Mouse (Mus musculus) E14TG2a.4 (cell line): ENCODE measurements around the gene Zfp697.
A peak's percentile ranks its signal among the peaks of the same experiment; 100 is the strongest.

Experiments
- H3K27me3 ChIP-seq: 2 replicates; pipeline ENCODE4 v1.6.1; 2014; ENCODE audit warnings: low read length, control low read depth; ENCODE audit not compliant: insufficient read depth
- H3K36me3 ChIP-seq: 2 replicates; pipeline ENCODE4 v1.6.1; 2014; ENCODE audit warnings: low read length, control low read depth; ENCODE audit not compliant: insufficient read depth
- H3K4me1 ChIP-seq: replicated peaks from 2 replicates; pipeline ENCODE4 v1.6.1; 2014; ENCODE audit warnings: low read depth, low read length, control low read depth
- H3K4me3 ChIP-seq: replicated peaks from 2 replicates; pipeline ENCODE4 v1.5.1; 2014; ENCODE audit warnings: mild to moderate bottlenecking, low read length
- H3K9me3 ChIP-seq: 2 replicates; pipeline ENCODE4 v1.6.1; 2014; ENCODE audit warnings: low read length, control low read depth
- CTCF ChIP-seq: conservative IDR thresholded peaks from 2 replicates; pipeline ENCODE4 v1.5.1; 2014; ENCODE audit warnings: low read length
- NANOG ChIP-seq: IDR thresholded peaks from 2 replicates; pipeline ENCODE4 v1.6.1; 2014; ENCODE audit warnings: borderline replicate concordance, low read length, mixed read lengths
- POU5F1 ChIP-seq: IDR thresholded peaks from 2 replicates; pipeline ENCODE4 v1.6.1; 2014; ENCODE audit warnings: low read length, borderline replicate concordance

Zfp697 gene

GRCm38 (mm10) chr3:98413733-98414132 lies 31.5 kb downstream of the Zfp697 start:
- TF ChIP-seq CTCF = no peak
- TF ChIP-seq NANOG = no peak
- no peak for TF ChIP-seq POU5F1
- no peaks in the 10 kb centered on the region for H3K4me1 ChIP-seq

DNA sequence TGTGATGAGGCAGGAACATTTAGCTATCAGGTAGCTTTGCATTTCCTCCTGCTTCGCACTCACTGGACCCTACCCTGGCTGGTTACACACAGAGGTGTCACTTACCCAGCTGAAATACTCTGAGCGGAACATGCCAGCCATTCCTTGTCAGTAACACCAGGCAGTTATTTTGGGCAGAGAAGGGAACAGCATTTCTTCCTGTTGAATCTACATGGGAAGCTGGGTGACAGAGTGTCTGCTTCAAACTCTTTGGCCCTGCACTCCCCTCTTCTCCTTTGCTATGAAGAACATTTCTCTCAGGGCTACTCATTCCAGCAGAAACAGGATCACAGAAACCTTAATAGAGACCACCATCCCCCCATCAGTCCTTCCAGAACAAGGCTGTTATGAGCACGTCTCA lies 32.0 kb downstream of the Zfp697 start:
- H3K9me3 ChIP-seq = no peaks in the 10 kb centered on the region
- H3K4me1 ChIP-seq = no peaks in the 10 kb centered on the region
- TF ChIP-seq CTCF (no peak), POU5F1 (no peak), NANOG (no peak)
- no peaks in the 10 kb centered on the region for H3K27me3 ChIP-seq
- no peak overlapping the region for H3K4me3 ChIP-seq
- no peaks in the 10 kb centered on the region for H3K36me3 ChIP-seq

More at GRCm38 (mm10) chr3:98413733-98414132, 31.5 kb downstream of the Zfp697 start:
- no peaks in the 10 kb centered on the region for H3K27me3 ChIP-seq
- H3K36me3 ChIP-seq = no peaks in the 10 kb centered on the region
- H3K9me3 ChIP-seq = no peaks in the 10 kb centered on the region
- H3K4me3 ChIP-seq = no peak overlapping the region

- Histone ChIP-seq H3K36me3 (no peaks in the 10 kb centered on the region), H3K4me3 (no peak overlapping the region), H3K27me3 (no peaks in the 10 kb centered on the region), H3K4me1 (no peaks in the 10 kb centered on the region), H3K9me3 (no peaks in the 10 kb centered on the region)
- TF ChIP-seq CTCF = no peak
Observed at GRCm38 (mm10) chr3:98416426-98417250, 34.4 kb downstream of the Zfp697 start.

DNA sequence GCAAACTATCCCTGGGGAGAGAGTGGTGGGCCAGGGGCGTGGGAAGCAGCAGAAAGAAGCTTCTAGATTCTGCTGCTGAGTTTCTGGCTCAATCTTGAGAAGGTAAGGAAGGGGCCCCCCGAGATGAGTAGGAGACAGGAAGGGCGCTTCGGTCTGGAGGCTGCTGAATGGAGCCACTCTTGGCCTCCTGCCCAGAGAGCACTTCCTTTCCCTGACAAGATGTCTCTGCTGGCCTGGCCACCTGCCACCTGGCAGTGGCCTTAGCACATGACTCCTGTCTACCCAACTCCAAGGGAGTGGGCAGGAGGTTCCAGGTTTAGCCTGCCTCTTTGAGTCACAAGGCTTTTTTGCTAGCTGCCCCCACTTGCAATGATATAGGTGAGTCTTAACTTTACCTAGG lies 35.1 kb downstream of the Zfp697 start:
- Histone ChIP-seq H3K36me3 (no peaks in the 10 kb centered on the region), H3K9me3 (no peaks in the 10 kb centered on the region), H3K4me1 (0 out of 2 replicates have a peak, but pooled peaks cover under 1% of the 10 kb centered on the region), H3K4me3 (no peak overlapping the region), H3K27me3 (no peaks in the 10 kb centered on the region)
- TF ChIP-seq POU5F1 (no peak), NANOG (no peak), CTCF (no peak)

GRCm38 (mm10) chr3:98418991-98419785 lies 36.9 kb downstream of the Zfp697 start:
- Histone ChIP-seq H3K4me3 (no peak overlapping the region), H3K4me1 (peaks cover 3% of the 10 kb centered on the region; the same call in 1 of the 2 replicates), H3K36me3 (no peaks in the 10 kb centered on the region), H3K27me3 (peaks cover 3% of the 10 kb centered on the region; the same call in 1 of the 2 replicates), H3K9me3 (no peaks in the 10 kb centered on the region)
- TF ChIP-seq CTCF (no peak), POU5F1 (no peak), NANOG (no peak)

DNA sequence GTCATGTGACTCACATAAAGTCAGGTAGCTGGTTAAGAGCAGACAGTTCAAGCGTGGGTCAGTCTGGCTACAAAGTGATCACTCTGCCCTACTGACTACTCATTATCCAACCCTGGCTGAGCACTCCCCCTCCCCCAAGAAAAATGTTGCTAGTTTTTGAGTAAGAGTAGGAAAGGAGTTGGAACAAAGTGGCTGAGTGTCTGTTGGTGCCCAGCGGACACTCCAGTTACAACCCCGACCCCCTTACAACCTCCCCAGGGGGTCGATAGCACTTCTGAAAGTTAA lies 37.5 kb downstream of the Zfp697 start:
- H3K27me3 ChIP-seq = peaks cover 5% of the 10 kb centered on the region; the same call in 1 of the 2 replicates
- no peak overlapping the region for H3K4me3 ChIP-seq
- peaks cover 3% of the 10 kb centered on the region; the same call in 1 of the 2 replicates for H3K4me1 ChIP-seq
- no peaks in the 10 kb centered on the region for H3K36me3 ChIP-seq
- TF ChIP-seq NANOG = no peak
- TF ChIP-seq POU5F1 = no peak
- TF ChIP-seq CTCF = no peak
- H3K9me3 ChIP-seq = no peaks in the 10 kb centered on the region

- H3K9me3 ChIP-seq = no peaks in the 10 kb centered on the region
- peaks cover 32% of the 10 kb centered on the region for H3K27me3 ChIP-seq
- peaks cover 10% of the 10 kb centered on the region for H3K4me1 ChIP-seq
- H3K4me3 ChIP-seq = no peak overlapping the region
- TF ChIP-seq CTCF = no peak
- no peak for TF ChIP-seq NANOG
- H3K36me3 ChIP-seq = no peaks in the 10 kb centered on the region
Observed at GRCm38 (mm10) chr3:98422926-98423325, 40.7 kb downstream of the Zfp697 start.

DNA sequence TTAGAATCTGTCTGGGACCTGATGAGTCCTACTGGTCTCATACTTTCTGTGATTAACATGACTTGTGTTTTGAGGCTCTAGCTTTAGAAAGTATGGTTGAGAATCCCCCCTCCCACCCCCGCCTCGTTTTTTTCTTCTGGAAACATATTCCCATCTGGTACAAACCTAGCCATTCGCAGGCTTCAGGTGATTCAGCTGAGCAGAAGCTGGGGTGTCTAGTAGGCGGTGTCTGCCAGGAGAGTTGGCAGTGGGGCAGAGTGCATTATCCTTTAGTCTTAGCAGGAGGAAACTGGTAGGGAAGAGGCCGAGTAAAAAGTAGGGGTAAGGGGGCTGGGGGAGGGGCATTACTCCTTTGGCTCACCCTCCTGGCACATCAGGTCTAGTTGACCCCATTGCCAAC lies 44.5 kb downstream of the Zfp697 start:
- TF ChIP-seq CTCF (no peak), NANOG (no peak), POU5F1 (no peak)
- Histone ChIP-seq H3K4me1 (peaks cover 21% of the 10 kb centered on the region), H3K27me3 (peaks cover 62% of the 10 kb centered on the region), H3K9me3 (no peaks in the 10 kb centered on the region), H3K4me3 (peak overlapping the region; percentile 83), H3K36me3 (no peaks in the 10 kb centered on the region)
